24 mouse cellular contexts compared by ENCODE assay signal in the genomic region with DNA sequence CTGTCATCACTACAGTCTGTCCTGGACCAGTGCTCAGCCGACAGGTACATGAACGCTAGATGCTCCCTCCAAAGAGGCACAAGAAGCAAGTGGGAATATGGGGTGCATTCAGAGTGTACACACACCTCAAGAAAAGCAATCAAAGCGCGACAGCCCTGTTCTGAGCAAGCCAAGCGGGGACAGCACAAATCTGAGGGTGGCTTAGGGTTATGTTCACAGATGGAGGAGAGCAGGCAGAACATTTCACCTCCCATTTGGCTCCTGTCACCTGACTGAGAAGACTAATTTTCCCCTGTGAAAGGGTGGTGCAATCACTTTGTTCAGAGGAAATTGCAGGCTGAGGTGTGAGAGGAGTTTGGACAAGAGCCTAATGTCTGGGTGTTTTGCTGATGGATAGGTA.
"Had no signal": no experiment of that assay in that cellular context is flagged by ENCODE, and none has a peak within 500 bp of the region (broad histone marks: within the 10 kb centered on the region; RNA-seq: fewer than 3 reads in every experiment).

No protein-coding gene starts in this region.

- H3K4me3 ChIP-seq: gastrocnemius, adult 2 months; heart, adult 2 months; hindbrain, embryonic 10.5 days; hindbrain, embryonic 12.5 days; intestine, embryonic 15.5 days; limb, embryonic 13.5 days; limb, embryonic 15.5 days; liver, embryonic 12.5 days had no signal

- H3K9ac ChIP-seq: hindbrain, embryonic 12.5 days; hindbrain, embryonic 14.5 days; intestine, embryonic 15.5 days; limb, embryonic 13.5 days; limb, embryonic 15.5 days; liver, embryonic 12.5 days; liver, embryonic 14.5 days had no signal

- H3K4me2 ChIP-seq: heart, embryonic 11.5 days; hindbrain, embryonic 12.5 days; hindbrain, embryonic 14.5 days; intestine, embryonic 15.5 days; limb, embryonic 13.5 days; limb, embryonic 15.5 days; liver, embryonic 12.5 days had no signal

- DNase-seq: gastrocnemius, adult 2 months; gastrocnemius, postnatal 10 days; gastrocnemius, postnatal 25 days; heart, adult 2 months; heart, postnatal 10 days; heart, postnatal 4 days; kidney, adult 2 months; kidney, postnatal 10 days; kidney, postnatal 25 days; kidney, postnatal 4 days; layer of hippocampus, adult 9-11 months; layer of hippocampus, postnatal 36 days; left cerebral cortex, postnatal 4 days had no signal

- H3K27ac ChIP-seq: gastrocnemius, adult 2 months; heart, adult 2 months; hindbrain, embryonic 10.5 days; hindbrain, embryonic 12.5 days; hindbrain, embryonic 14.5 days; intestine, embryonic 15.5 days; limb, embryonic 13.5 days; limb, embryonic 15.5 days; liver, embryonic 12.5 days; liver, embryonic 14.5 days had no signal

- H3K4me1 ChIP-seq: hindbrain, embryonic 12.5 days; intestine, embryonic 15.5 days; limb, embryonic 13.5 days; limb, embryonic 15.5 days; liver, embryonic 12.5 days had no signal

- H3K9me3 ChIP-seq: hindbrain, embryonic 10.5 days; hindbrain, embryonic 12.5 days; intestine, embryonic 15.5 days; limb, embryonic 13.5 days; limb, embryonic 15.5 days; liver, embryonic 12.5 days had no signal

- H3K27me3 ChIP-seq: hindbrain, embryonic 12.5 days; intestine, embryonic 15.5 days; limb, embryonic 13.5 days; limb, embryonic 15.5 days; liver, embryonic 12.5 days had no signal

- H3K36me3 ChIP-seq: hindbrain, embryonic 10.5 days; hindbrain, embryonic 12.5 days; intestine, embryonic 15.5 days; limb, embryonic 13.5 days; limb, embryonic 15.5 days; liver, embryonic 12.5 days had no signal

- ATAC-seq: inflammation-experienced regulatory T-cells, adult 6 months; intestine, embryonic 15.5 days; intestine, postnatal 0 days; liver, embryonic 12.5 days had no signal
